Mouse (Mus musculus): ENCODE measurements around the gene Sec24a. TPM values are rescaled to one million over a fixed set of nuclear protein-coding genes. Genes with fewer than 3 reads are reported as not detected.
A peak's percentile ranks its signal among the peaks of the same experiment; 100 is the strongest.
"Not testable (repeated sequence)": the region's sequence is repeated elsewhere in the genome, so short reads cannot be mapped to it uniquely, and the experiment has no call there.

Sec24a gene
- total RNA-seq, 2 experiments from 2014 or later: 41.1 to 56.0 TPM

DNA sequence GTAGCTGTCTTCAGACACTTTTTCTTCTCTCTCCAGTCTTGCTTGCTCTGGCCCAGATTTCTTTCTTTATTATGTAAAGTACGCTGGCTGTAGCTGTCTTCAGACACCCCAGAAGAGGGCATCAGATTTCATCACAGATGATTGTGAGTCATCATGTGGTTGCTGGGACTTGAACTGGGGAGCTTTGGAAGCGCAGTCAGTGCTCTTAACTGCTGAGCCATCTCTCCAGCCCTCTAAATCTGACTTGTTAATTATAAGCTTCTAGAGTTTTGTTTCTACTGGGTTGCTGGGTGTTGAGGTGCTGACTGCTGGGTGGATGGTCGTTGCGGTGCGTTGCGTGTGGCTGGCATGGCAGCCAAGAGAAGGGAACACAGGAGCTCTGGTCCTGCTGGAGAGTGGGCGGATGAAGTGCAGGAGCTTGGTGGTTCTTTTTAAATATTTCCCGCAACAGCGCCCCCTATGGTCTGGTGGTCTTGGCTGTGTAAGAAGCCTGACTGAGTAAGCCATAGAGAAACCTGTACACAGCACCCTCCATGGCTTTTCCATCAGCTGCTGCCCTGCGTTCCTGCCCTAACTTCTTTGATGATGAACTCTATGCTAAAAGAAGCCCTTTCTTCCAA lies 59.9 kb downstream of the Sec24a start:
- H3K4me3 ChIP-seq: no peak overlapping the region
- DNase-seq: peak; percentile 30
- no peak overlapping the region for H3K27ac ChIP-seq
- TF ChIP-seq CTCF (IDR thresholded peaks at IDR 0.05): peak; percentile 43; the same call in 1 of the 2 replicates
- intact Hi-C loops (cut with DNase I): no loop called here

DNA sequence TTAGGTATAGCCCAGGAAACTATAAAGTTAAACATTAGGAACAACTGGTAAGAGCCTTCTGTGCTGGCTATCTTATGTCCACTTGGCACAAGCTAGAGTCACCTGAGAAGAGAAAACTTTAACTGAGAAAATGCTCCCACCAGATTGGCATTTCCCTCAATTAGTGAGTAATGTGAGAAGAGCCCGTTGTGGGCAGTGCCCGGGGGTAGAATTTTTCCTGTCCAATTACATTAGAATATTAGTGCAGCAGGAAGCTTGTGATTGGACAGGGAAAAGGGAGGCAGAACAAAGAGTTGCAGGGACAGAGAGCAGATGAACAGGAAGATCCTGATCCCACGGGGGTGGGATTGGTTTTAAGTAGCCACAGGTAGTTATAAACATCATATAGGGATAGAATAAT lies 60.6 kb downstream of the Sec24a start:
- DNase-seq: no peak
- TF ChIP-seq CTCF (IDR thresholded peaks at IDR 0.05): no peak
- intact Hi-C loops (cut with DNase I): no loop called here

DNA sequence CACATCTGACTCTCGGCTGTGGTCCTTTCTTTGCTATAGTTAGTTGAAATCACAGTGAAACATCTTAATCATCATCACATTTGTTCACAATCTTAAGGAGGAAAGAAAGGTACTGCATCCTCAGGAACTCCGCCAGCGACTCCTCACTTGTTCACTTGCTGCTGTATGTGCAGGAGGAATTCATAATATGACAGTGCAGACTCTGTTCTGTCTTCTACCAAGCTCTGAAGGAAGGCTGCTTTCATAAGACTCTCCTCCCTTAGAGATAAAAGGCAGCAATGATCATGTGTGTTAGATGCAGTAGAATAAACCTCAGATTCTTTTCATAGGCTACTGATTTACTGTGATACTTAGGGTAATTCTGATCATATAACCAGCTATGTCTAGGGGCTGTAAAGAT lies 68.5 kb downstream of the Sec24a start:
- intact Hi-C loops (cut with DNase I): no loop called here
- DNase-seq: no peak
- TF ChIP-seq CTCF (IDR thresholded peaks at IDR 0.05): no peak

More for the DNA sequence above, 60.6 kb downstream of the Sec24a start:
- Histone ChIP-seq H3K27ac (peak overlapping the region; percentile 12; the same call in 1 of the 2 replicates), H3K4me3 (no peak overlapping the region)

DNA sequence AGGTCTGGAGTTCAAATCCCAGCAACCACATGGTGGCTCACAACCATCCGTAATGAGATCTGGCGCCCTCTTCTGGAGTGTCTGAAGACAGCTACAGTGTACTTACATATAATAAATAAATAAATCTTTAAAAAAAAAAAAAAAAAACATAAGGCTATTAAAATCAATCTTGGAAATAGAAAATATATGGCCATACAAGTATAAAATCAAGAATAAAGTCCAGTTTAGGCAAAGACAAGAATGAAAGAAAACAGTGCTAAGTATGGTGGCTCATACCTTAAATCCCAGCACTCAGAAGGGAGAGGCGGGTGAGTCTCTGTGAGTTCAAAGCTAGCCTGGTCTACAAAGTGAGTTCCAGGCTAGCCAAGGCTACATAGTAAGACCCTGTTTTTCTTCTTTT lies 72.8 kb downstream of the Sec24a start:
- DNase-seq; H3K4me3 ChIP-seq; intact Hi-C loops (cut with DNase I); H3K27ac ChIP-seq: not testable (repeated sequence)
- 0 out of 2 replicates have a peak, but pooled peaks have one; percentile 4 for TF ChIP-seq CTCF (IDR thresholded peaks at IDR 0.05)

More for the DNA sequence above, 68.5 kb downstream of the Sec24a start:
- Histone ChIP-seq H3K4me3 (no peak overlapping the region), H3K27ac (no peak overlapping the region)

DNA sequence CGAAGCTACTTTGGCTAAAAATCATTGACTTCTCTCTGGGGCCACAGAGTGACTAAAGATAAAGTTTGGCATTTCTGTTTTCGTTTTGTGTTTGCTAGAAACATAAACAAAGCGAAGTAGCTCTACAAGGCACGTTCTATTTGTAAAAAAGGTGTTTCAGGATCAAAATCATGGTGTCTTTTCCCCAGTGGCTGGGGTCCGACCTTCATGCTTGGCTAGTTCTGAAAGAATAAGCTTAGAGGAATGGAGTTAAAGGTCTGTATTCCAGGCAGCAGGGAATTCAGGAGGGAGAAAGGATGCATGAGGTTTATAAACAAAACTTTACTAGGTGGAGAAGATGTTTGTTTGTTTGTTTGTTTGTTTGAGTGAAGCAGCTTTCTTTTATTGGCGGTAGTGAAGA lies 74.1 kb downstream of the Sec24a start:
- no peak for TF ChIP-seq CTCF (IDR thresholded peaks at IDR 0.05)

DNA sequence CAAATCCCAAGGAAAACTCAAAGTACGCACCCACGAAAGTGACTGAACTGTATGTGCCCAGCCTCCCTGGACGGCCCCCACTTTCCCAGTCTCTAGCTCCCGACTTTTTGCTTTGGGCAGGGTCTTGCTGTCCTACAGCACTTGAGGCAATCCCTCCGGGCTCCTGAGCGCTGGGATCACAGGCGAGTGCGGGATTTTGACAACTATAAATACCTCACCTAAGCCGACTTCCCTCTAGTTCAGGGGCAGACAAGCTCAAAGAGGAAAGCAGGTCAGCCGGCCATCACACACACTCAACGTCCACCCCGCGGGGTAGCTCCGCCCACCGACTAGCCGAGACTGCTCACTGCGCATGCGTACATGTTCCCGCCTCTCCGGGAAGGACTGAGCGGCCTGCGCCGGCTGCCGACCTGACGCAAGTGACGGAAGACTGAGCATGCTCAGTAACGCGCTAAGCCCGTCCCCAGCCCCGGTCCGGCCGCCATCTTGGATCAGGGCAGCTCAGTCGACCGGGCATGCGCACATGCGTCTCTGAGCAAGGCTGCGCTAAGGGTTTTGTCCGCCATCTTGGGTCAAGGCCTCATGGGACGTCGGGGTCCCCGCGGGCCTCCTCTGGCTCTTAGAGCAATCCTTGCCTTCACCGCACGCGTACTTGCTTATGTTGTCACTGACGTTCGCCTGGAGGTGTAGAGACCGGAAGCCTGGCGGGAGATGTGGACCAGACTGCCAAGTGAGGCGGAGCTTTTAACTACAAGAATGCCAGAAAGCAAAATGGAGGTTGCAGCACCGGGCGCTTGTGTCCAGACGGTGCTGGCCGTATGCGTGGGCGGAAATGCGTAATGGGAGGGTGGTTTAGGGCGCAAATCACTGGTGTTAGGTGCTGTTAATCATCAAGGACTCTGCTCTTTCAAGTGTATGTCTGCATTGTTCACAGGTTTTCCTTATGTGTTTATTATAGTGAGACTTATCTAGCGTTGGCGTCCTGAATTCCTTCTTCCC lies 74.8 kb downstream of the Sec24a start, which contains the start of gene 0610009B22Rik:
TSS of gene 0610009B22Rik (minus strand) at position 545 of the 999 bp plus-strand sequence.
- no peak for TF ChIP-seq CTCF (IDR thresholded peaks at IDR 0.05)
- Histone ChIP-seq H3K27ac (peak within 1 kb of the TSS; percentile 96), H3K4me3 (peak within 1 kb of the TSS; percentile 95)
- DNase-seq: peak; percentile 100
- intact Hi-C loops (cut with DNase I): loop anchor here (10.0 kb wide), 1 partner anchor 404 kb away; the partner anchor contains the start of gene Col23a1

More for the DNA sequence above, 74.1 kb downstream of the Sec24a start:
- H3K27ac ChIP-seq: peak overlapping the region; percentile 96
- no peak for DNase-seq
- peak overlapping the region; percentile 95 for H3K4me3 ChIP-seq
- intact Hi-C loops (cut with DNase I): loop anchor here (10.0 kb wide), 1 partner anchor 405 kb away; the partner anchor contains the start of gene Col23a1

DNA sequence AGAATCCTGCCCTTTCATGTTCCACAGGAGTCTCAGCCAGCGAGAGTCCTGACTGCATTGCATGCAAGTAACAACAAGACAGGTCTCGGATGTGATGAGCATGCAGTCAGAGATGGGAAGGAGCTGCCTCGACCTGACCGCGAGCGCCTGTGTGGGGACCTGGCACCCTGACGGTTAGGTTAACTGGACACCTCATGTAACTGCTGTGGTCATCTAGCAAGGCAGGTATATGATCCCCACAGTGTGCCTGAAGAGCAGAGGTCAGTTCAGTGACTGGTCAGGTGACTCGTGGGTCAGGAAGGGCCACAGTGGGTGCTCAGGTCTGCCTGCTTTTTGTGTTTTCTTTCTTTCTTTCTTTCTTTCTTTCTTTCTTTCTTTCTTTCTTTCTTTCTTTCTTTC lies 81.5 kb downstream of the Sec24a start:
- intact Hi-C loops (cut with DNase I): loop anchor here (1.0 to 10.0 kb wide), 3 partner anchors 45 to 397 kb away; partner anchors contain the start of genes Col23a1 and Rmnd5b
- H3K4me3 ChIP-seq: no peak overlapping the region
- TF ChIP-seq CTCF (IDR thresholded peaks at IDR 0.05): no peak
- H3K27ac ChIP-seq: no peak overlapping the region
- DNase-seq: no peak

DNA sequence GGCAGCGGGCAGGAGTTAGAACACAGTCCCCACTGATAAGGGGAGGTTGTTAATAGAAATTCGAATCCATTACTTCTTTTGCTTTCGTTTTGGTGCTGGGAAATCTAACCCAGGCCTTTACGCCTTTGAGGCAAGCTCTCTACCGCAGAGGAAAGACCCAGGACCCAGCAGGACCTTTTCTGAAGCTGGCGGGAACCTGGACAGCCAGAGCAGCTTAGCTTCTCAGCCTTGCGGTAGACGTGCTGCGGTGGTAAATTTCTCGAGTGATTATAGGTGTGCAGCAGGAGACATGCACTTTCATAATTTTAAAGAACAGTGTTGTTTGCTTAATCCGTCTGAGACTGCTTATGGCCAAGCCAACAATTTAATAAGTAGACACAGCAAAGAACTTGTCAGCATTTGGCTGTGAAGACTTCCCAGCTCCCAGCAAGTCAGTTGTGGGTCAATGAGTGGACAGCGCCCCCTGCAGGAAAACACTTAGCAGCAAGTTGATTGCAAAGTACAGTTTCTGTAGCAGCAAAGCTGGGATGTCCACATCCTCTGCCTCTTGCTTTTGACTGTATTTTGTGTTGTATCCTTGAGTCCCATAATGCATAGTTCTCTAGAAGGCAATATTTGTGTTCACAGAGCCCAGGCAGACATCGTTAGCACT lies 82.0 kb downstream of the Sec24a start:
- peak overlapping the region; percentile 53 for H3K4me3 ChIP-seq
- peak; percentile 91 for DNase-seq
- peak overlapping the region; percentile 49; the same call in 1 of the 2 replicates for H3K27ac ChIP-seq
- intact Hi-C loops (cut with DNase I): loop anchor here (1.0 to 10.0 kb wide), 3 partner anchors 44 to 397 kb away; partner anchors contain the start of genes Col23a1 and Rmnd5b
- TF ChIP-seq CTCF (IDR thresholded peaks at IDR 0.05): peak; percentile 98; the same call in 1 of the 2 replicates

DNA sequence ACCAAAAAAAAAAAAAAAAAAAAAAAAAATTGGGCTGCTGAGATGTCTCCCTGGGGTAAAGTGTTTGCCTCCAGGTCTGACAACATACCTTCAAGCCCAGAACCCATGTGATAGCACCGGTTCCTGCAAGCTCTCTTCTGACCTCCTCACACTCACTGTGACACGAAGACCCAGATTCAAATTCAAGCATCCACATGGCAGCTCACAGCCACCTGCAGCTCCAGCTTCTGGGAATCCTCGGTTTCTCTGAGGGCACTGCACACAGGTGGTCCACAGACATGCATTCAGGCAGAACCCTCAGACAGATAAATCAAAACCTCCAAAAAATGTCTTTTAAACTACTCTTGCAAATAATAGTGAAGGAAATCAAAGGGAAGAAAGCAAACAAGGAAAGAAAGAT lies 84.0 kb downstream of the Sec24a start:
- intact Hi-C loops (cut with DNase I): no loop called here
- TF ChIP-seq CTCF (IDR thresholded peaks at IDR 0.05): no peak

DNA sequence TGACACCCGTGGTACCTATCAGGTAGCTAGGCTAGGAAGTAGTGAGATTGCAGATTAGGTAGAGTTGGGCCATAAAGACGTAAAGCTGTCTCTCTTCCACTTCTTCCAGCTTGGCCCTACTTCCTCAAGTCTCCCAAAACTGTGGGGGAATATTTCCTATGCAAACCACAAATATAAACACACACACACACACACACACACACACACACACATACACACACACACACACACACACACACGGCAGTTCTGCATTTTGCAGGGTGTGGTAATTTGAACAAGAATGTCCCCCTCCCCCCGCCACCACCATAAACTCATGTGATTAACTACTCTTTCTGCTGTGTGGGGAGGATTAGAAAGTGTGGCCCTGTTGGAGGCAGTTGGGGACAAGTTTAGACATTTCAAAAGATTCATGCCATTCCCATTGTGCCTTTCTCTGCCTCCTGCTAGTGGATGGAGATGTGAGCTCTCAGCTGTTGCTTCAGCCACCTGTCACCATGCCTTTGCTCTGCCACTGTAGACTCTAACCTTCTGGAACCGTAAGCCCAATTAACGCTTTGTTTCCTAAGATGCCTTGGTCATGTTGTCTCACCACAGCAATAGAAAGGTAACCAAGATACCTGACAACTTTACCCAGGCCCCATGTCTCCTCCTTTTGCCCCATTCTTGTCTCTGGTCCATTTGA lies 85.6 kb downstream of the Sec24a start:
- no peak overlapping the region for H3K27ac ChIP-seq
- intact Hi-C loops (cut with DNase I): no loop called here
- no peak for TF ChIP-seq CTCF (IDR thresholded peaks at IDR 0.05)
- H3K4me3 ChIP-seq: no peak overlapping the region
- no peak for DNase-seq

More for the DNA sequence above, 84.0 kb downstream of the Sec24a start:
- Histone ChIP-seq H3K4me3 (no peak overlapping the region), H3K27ac (no peak overlapping the region)
- DNase-seq: no peak

DNA sequence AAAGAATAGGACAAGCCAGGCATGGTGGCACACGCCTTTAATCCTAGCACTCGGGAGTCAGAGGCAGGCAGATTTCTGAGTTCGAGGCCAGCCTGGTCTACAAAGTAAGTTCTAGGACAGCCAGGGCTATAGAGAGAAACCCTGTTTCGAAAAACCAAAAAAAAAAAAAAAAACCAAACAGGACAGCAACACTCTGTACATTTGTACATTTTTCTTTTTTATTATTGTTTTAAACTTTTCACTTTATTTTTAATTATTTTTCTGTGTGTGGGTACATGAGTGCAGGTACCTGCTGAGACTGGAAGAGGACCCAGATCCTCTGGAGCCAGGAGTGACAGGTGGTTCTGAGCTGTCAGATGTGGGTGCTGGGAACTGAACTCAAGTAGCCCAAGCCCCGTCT lies 88.0 kb downstream of the Sec24a start:
- intact Hi-C loops (cut with DNase I): no loop called here
- no peak for TF ChIP-seq CTCF (IDR thresholded peaks at IDR 0.05)
- H3K4me3 ChIP-seq: no peak overlapping the region
- H3K27ac ChIP-seq: no peak overlapping the region
- DNase-seq: no peak

All from gastrocnemius, adult 2 months (tissue).